Mouse (Mus musculus): ENCODE data around the gene Cenpf. TPM values are rescaled to one million over a fixed set of nuclear protein-coding genes. Genes with fewer than 3 reads are reported as not detected.
"Not testable (repeated sequence)": the region's sequence is repeated elsewhere in the genome, so short reads cannot be mapped to it uniquely, and the experiment has no call there.

Cenpf gene
- polyA plus RNA-seq, 1 experiment from 2014 or later = 18.1 TPM

GRCm38 (mm10) chr1:189692442-189692841 is 4.6 kb upstream of the Cenpf start:
- not testable (repeated sequence) for ATAC-seq (ENCODE audit: low read depth); H3K4me2 ChIP-seq; H3K36me3 ChIP-seq; H3K27me3 ChIP-seq; H3K4me3 ChIP-seq; H3K9ac ChIP-seq; H3K9me3 ChIP-seq; H3K27ac ChIP-seq (replicated peaks)
- 63% methylated on average over 3 of the region's 3 CpGs for WGBS
- H3K4me1 ChIP-seq (replicated peaks) = peaks cover 23% of the 10 kb centered on the region

DNA sequence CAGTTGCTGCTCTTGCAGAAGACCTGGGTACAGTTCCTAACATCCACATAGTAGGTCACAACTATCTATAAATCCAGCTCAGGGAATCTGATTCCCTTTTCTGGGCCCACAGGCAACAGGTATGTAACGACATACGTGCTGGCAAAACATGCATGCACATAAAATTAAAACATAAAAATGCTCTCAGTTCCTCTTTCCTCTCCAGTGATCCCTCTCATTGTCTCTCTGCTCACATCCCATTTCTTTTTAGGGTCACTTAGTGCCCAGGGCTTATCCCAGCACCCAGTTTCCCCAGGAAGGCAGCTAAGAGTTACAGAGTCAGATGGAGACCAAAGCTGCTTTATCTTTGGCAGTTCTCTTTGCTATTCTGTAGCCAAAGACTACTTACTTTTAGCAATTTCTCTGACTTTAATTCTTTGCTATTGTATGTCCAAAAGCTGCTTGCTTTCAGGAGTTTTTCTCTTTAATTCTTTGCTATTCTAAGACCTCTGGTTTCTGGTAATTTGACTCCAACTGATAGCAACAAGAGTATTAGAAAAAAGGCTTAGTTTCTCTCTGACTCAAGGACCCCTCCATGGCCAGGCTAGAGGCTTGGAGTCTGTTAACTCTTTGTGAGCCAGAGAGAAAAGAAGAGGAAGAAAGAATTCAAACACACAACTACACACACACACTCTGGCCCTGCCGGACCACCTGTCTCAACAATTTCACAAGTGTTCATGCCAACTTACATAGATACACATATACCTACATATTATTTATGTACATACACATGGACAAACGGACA is 1.4 kb upstream of the Cenpf start:
- Histone ChIP-seq H3K27ac (replicated peaks) (no peak overlapping the region), H3K27me3 (no peaks in the 10 kb centered on the region), H3K4me2 (peak overlapping the region; percentile 73), H3K36me3 (no peaks in the 10 kb centered on the region), H3K4me1 (replicated peaks) (peaks cover 39% of the 10 kb centered on the region), H3K9me3 (no peaks in the 10 kb centered on the region), H3K9ac (peak overlapping the region; percentile 44; the same call in 1 of the 2 replicates), H3K4me3 (peak overlapping the region; percentile 51)
- 28% methylated on average over 4 of the region's 4 CpGs for WGBS
- no peak for ATAC-seq (ENCODE audit: low read depth)

DNA sequence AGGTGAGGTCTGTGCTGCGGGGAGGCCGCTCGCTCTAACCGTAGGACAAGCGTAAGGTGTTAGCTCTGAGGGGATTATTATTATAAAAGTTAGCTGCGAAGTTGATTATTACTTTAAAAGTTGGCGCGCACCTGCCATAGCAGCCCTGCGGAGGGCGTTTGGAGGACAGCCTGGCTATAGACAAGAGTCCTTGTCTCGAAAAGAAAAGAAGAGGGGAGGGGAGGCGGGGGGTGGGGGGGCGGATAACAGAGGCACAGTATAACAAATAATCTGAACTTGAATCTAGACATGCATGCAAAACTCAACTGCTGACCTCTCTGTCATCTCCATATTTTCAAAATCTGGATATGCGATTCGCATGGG is 483 bp upstream of the Cenpf start:
- no peak; the same call in 1 of the 2 replicates for ATAC-seq (ENCODE audit: low read depth)
- H3K9ac ChIP-seq = peak overlapping the region; percentile 44
- WGBS = 4% methylated on average over 15 of the region's 15 CpGs

GRCm38 (mm10) chr1:189686025-189686424 is 1.9 kb downstream of the Cenpf start:
- no peak for ATAC-seq (ENCODE audit: low read depth)
- WGBS = 90% methylated on average over 6 of the region's 6 CpGs
- H3K9ac ChIP-seq = no peak overlapping the region
- 0 out of 2 replicates have a peak, but pooled peaks cover 12% of the 10 kb centered on the region for H3K36me3 ChIP-seq
- peaks cover 39% of the 10 kb centered on the region for H3K4me1 ChIP-seq (replicated peaks)
- no peak overlapping the region for H3K27ac ChIP-seq (replicated peaks)
- no peaks in the 10 kb centered on the region for H3K27me3 ChIP-seq
- H3K4me2 ChIP-seq = no peak overlapping the region
- H3K9me3 ChIP-seq = no peaks in the 10 kb centered on the region
- H3K4me3 ChIP-seq = no peak overlapping the region

More for the DNA sequence above, 483 bp upstream of the Cenpf start:
- no peak overlapping the region for H3K27ac ChIP-seq (replicated peaks)
- no peaks in the 10 kb centered on the region for H3K9me3 ChIP-seq
- peak overlapping the region; percentile 73 for H3K4me2 ChIP-seq
- H3K4me1 ChIP-seq (replicated peaks) = peaks cover 39% of the 10 kb centered on the region
- peak overlapping the region; percentile 51 for H3K4me3 ChIP-seq
- H3K27me3 ChIP-seq = no peaks in the 10 kb centered on the region
- H3K36me3 ChIP-seq = 0 out of 2 replicates have a peak, but pooled peaks cover 7% of the 10 kb centered on the region

GRCm38 (mm10) chr1:189684786-189685415 is 3.0 kb downstream of the Cenpf start:
- Histone ChIP-seq H3K4me3 (no peak overlapping the region), H3K4me1 (replicated peaks) (peaks cover 35% of the 10 kb centered on the region), H3K36me3 (peaks cover 12% of the 10 kb centered on the region; the same call in 1 of the 2 replicates), H3K9ac (no peak overlapping the region), H3K4me2 (no peak overlapping the region), H3K27me3 (no peaks in the 10 kb centered on the region), H3K9me3 (no peaks in the 10 kb centered on the region), H3K27ac (replicated peaks) (no peak overlapping the region)
- ATAC-seq (ENCODE audit: low read depth) = no peak
- 95% methylated on average over 9 of the region's 9 CpGs for WGBS

GRCm38 (mm10) chr1:189679555-189679954 is 8.3 kb downstream of the Cenpf start:
- no peak overlapping the region for H3K4me2 ChIP-seq
- no peak overlapping the region for H3K27ac ChIP-seq (replicated peaks)
- no peak overlapping the region for H3K9ac ChIP-seq
- no peaks in the 10 kb centered on the region for H3K9me3 ChIP-seq
- ATAC-seq (ENCODE audit: low read depth) = no peak
- H3K4me3 ChIP-seq = no peak overlapping the region
- H3K36me3 ChIP-seq = peaks cover 27% of the 10 kb centered on the region
- no peaks in the 10 kb centered on the region for H3K27me3 ChIP-seq
- 96% methylated on average over 3 of the region's 3 CpGs for WGBS
- no peaks in the 10 kb centered on the region for H3K4me1 ChIP-seq (replicated peaks)

- ATAC-seq (ENCODE audit: low read depth) = no peak
- Histone ChIP-seq H3K9ac (no peak overlapping the region), H3K36me3 (peaks cover 24% of the 10 kb centered on the region), H3K4me2 (no peak overlapping the region), H3K27ac (replicated peaks) (no peak overlapping the region), H3K4me3 (no peak overlapping the region), H3K4me1 (replicated peaks) (no peaks in the 10 kb centered on the region), H3K9me3 (no peaks in the 10 kb centered on the region), H3K27me3 (no peaks in the 10 kb centered on the region)
- 81% methylated on average over 4 of the region's 4 CpGs for WGBS
Measured at GRCm38 (mm10) chr1:189675953-189676352, 11.9 kb downstream of the Cenpf start.

GRCm38 (mm10) chr1:189675421-189675820 is 12.5 kb downstream of the Cenpf start:
- Histone ChIP-seq H3K27me3 (no peaks in the 10 kb centered on the region), H3K27ac (replicated peaks) (no peak overlapping the region), H3K9ac (no peak overlapping the region), H3K4me1 (replicated peaks) (no peaks in the 10 kb centered on the region), H3K9me3 (no peaks in the 10 kb centered on the region), H3K36me3 (peaks cover 25% of the 10 kb centered on the region), H3K4me3 (no peak overlapping the region), H3K4me2 (no peak overlapping the region)
- ATAC-seq (ENCODE audit: low read depth) = no peak
- WGBS = 88% methylated on average over 1 of the region's 1 CpGs

GRCm38 (mm10) chr1:189665966-189666365 is 21.9 kb downstream of the Cenpf start:
- Histone ChIP-seq H3K9me3 (no peaks in the 10 kb centered on the region), H3K27ac (replicated peaks) (no peak overlapping the region), H3K4me1 (replicated peaks) (no peaks in the 10 kb centered on the region), H3K9ac (no peak overlapping the region), H3K36me3 (peaks cover 5% of the 10 kb centered on the region; the same call in 1 of the 2 replicates), H3K4me2 (no peak overlapping the region), H3K27me3 (no peaks in the 10 kb centered on the region), H3K4me3 (no peak overlapping the region)
- WGBS = 95% methylated on average over 3 of the region's 3 CpGs
- no peak for ATAC-seq (ENCODE audit: low read depth)

GRCm38 (mm10) chr1:189664873-189665144 is 23.1 kb downstream of the Cenpf start:
- Histone ChIP-seq H3K4me1 (replicated peaks) (no peaks in the 10 kb centered on the region), H3K27ac (replicated peaks) (no peak overlapping the region), H3K36me3 (0 out of 2 replicates have a peak, but pooled peaks cover 3% of the 10 kb centered on the region), H3K4me3 (no peak overlapping the region), H3K4me2 (no peak overlapping the region), H3K9ac (no peak overlapping the region), H3K27me3 (no peaks in the 10 kb centered on the region), H3K9me3 (no peaks in the 10 kb centered on the region)
- ATAC-seq (ENCODE audit: low read depth) = no peak
- WGBS = 77% methylated on average over 4 of the region's 4 CpGs

DNA sequence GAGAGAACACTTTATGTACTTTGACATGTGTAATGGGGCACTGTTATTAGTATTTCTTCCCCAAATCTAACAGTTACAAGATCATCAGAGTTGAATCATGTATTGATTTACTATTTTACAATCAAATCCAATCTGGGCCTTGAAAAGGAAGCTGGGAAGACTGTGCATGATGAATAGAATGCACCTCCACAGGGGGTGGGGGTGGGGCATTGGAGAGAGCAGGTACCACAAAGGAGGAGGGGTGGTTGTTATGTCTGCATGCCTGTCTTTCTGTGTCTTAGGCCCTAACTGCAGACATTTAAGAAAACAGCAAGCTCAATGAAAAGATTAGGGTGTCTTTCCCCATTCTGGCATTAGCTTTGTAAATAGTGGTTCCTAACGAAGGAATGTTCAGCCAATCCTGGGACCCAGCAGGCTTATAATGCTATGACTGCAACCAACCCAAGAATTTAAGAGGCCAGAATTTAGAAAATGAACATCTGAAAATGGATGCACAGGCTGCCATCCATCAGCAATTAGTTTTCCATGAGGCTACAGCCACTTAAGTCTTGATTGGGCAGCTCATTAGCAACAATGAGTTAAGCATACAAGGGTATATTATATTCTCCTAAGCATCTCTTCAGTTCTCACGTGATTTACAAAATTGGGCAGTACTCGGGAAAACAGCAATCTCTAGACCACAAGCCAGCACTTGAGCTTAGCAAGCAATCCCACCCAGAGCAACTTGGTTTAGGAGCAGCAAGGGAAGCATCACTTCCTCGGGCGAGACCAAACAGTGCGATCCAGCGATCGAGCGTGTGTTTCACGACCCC is 23.6 kb downstream of the Cenpf start:
- Histone ChIP-seq H3K9me3 (no peaks in the 10 kb centered on the region), H3K4me1 (replicated peaks) (no peaks in the 10 kb centered on the region), H3K4me2 (no peak overlapping the region), H3K27me3 (no peaks in the 10 kb centered on the region), H3K27ac (replicated peaks) (no peak overlapping the region), H3K36me3 (0 out of 2 replicates have a peak, but pooled peaks cover 3% of the 10 kb centered on the region), H3K9ac (no peak overlapping the region), H3K4me3 (no peak overlapping the region)
- ATAC-seq (ENCODE audit: low read depth) = no peak
- WGBS = 77% methylated on average over 10 of the region's 10 CpGs

- peaks cover 8% of the 10 kb centered on the region for H3K36me3 ChIP-seq
- no peak overlapping the region for H3K4me2 ChIP-seq
- H3K4me3 ChIP-seq = no peak overlapping the region
- no peaks in the 10 kb centered on the region for H3K4me1 ChIP-seq (replicated peaks)
- 58% methylated on average over 1 of the region's 1 CpGs for WGBS
- H3K27ac ChIP-seq (replicated peaks) = no peak overlapping the region
- no peaks in the 10 kb centered on the region for H3K9me3 ChIP-seq
- ATAC-seq (ENCODE audit: low read depth) = no peak
- H3K9ac ChIP-seq = no peak overlapping the region
- no peaks in the 10 kb centered on the region for H3K27me3 ChIP-seq
Measured at GRCm38 (mm10) chr1:189663437-189663836, 24.4 kb downstream of the Cenpf start.
